Mouse (Mus musculus) CH12.LX (cell line): Measurements from ENCODE around the gene Grik5.

ENCODE experiments used
- CTCF ChIP-seq, 2 experiments: IDR thresholded peaks in 1 of 2; conservative IDR thresholded peaks in 1 of 2; 2 replicates each; pipeline ENCODE4 v1.5.1; 2011 to 2012; ENCODE audit warnings: low read depth in 2 of 2, low read length in 2 of 2, improper control_type of control experiment in 1 of 2, inconsistent platforms in 1 of 2, mild to moderate bottlenecking in 1 of 2, moderate library complexity in 1 of 2
- E2F4 ChIP-seq: IDR thresholded peaks from 2 replicates; pipeline ENCODE4 v1.6.1; 2011; ENCODE audit warnings: low read depth, low read length, improper control_type of control experiment; ENCODE audit not compliant: insufficient replicate concordance
- ELF1 ChIP-seq: IDR thresholded peaks from 2 replicates; pipeline ENCODE4 v1.6.1; 2014; ENCODE audit warnings: low read depth, mild to moderate bottlenecking, inconsistent platforms, low read length, improper control_type of control experiment
- EP300 ChIP-seq: IDR thresholded peaks from 2 replicates; pipeline ENCODE4 v1.6.1; 2011; ENCODE audit warnings: low read length, improper control_type of control experiment
- MAX ChIP-seq: IDR thresholded peaks from 2 replicates; pipeline ENCODE4 v1.6.1; 2011; ENCODE audit warnings: low read length, improper control_type of control experiment
- MAZ ChIP-seq: IDR thresholded peaks from 2 replicates; pipeline ENCODE4 v1.6.1; 2012; ENCODE audit warnings: low read depth, mild to moderate bottlenecking, inconsistent platforms, low read length, improper control_type of control experiment, moderate library complexity
- NELFE ChIP-seq: IDR thresholded peaks from 2 replicates; pipeline ENCODE4 v1.6.1; 2011; ENCODE audit warnings: low read depth, low read length, improper control_type of control experiment
- PAX5 ChIP-seq: IDR thresholded peaks from 2 replicates; pipeline ENCODE4 v1.6.1; 2012; ENCODE audit warnings: low read length, inconsistent platforms, mixed read lengths
- POLR2A ChIP-seq: IDR thresholded peaks from 2 replicates; pipeline ENCODE4 v1.6.1; 2011; ENCODE audit warnings: low read depth, mild to moderate bottlenecking, improper control_type of control experiment, low read length
- POLR2AphosphoS2 ChIP-seq: IDR thresholded peaks from 2 replicates; pipeline ENCODE4 v1.6.1; 2011; ENCODE audit warnings: low read depth, low read length, improper control_type of control experiment
- RAD21 ChIP-seq: IDR thresholded peaks from 2 replicates; pipeline ENCODE4 v1.6.1; 2011; ENCODE audit warnings: low read depth, mild to moderate bottlenecking, low read length, improper control_type of control experiment, moderate library complexity
- UBTF ChIP-seq: IDR thresholded peaks from 2 replicates; pipeline ENCODE4 v1.6.1; 2012; ENCODE audit warnings: low read depth, mild to moderate bottlenecking, inconsistent platforms, low read length, improper control_type of control experiment, moderate library complexity
- ZKSCAN1 ChIP-seq: IDR thresholded peaks from 2 replicates; pipeline ENCODE4 v1.6.1; 2012; ENCODE audit warnings: low read depth, inconsistent platforms, low read length, improper control_type of control experiment, borderline replicate concordance
- ZNF384 ChIP-seq: IDR thresholded peaks from 2 replicates; pipeline ENCODE4 v1.6.1; 2012; ENCODE audit warnings: low read depth, low read length, improper control_type of control experiment, inconsistent platforms

- no peak for TF ChIP-seq EP300
- TF ChIP-seq E2F4 = no peak
- TF ChIP-seq POLR2AphosphoS2 = no peak
- TF ChIP-seq ZKSCAN1 = no peak
- TF ChIP-seq PAX5 = no peak
- peak; percentile 61 to 84 for TF ChIP-seq CTCF (conservative IDR thresholded peaks at IDR 0.05 in 1 of 2, IDR thresholded peaks at IDR 0.05 in 1 of 2; ENCODE audit: low read depth in 2 of 2, low read length in 2 of 2)
- TF ChIP-seq MAZ = 0 out of 2 replicates have a peak, but pooled peaks have one; percentile 48
- TF ChIP-seq POLR2A = no peak
- peak; percentile 79 for TF ChIP-seq RAD21
- no peak for TF ChIP-seq UBTF
- no peak for TF ChIP-seq NELFE
- no peak for TF ChIP-seq ELF1
- no peak for TF ChIP-seq MAX
- TF ChIP-seq ZNF384 = no peak
Measured at GRCm38 (mm10) chr7:25082510-25082909, 10.4 kb upstream of the Grik5 start.
